Mouse (Mus musculus): Measurements from ENCODE around the gene Dtx4.

Gene Dtx4

DNA sequence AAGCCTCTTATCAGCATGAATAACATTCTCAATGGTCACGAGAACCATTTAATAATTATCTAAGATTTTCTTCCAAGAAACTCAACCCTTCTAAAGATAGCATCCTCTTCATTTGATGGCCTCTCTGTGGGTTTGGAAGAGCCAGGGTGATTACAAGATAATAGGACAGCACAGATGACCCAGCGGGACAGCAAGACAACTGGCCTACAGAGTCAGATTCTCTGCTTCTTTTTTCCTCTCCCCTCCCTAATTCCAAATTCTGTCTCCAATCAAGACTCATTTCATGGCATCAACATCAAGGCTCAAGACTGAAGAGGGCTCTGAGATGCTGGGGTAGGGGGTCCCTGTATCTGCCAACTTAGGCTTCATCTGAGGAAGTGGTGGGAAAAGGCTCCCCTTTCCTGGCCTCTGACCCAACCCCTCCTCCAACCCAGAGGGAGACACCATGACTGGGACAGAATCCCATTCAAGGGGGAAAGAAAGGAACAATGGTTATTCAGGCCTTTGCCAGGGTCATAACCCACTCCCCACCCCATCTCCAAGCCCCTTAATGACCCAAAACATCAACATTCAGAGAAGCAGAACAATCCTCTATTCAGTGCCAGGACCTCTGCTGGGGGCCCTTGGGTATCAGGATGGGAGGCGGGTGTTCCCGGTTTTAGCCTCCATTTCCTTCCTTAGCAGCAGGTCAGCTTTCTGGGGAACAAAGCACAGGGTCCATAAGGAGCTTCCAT, 7.6 kb downstream of the Dtx4 start:
- peak; percentile 84 for DNase-seq

DNA sequence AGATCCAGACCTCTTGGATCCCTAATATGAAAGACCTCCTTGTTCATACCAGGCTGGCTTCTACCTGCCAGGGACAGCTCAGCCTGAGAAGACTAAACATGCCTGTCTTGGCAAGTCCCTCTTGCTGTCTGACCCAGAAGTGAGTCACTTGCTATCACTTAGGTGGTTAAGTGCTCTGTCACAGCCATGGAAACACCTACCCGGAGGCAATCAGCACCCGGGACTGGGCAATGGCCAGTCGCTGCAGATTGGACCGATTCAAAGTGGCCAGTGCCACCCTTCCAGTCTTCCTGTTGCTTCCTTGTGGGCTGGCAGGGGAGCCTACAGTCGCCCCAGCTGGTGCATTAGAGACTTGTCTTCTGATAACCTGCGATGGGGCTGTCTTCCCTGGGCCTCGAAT, 9.6 kb downstream of the Dtx4 start:
- DNase-seq = peak; percentile 87

DNA sequence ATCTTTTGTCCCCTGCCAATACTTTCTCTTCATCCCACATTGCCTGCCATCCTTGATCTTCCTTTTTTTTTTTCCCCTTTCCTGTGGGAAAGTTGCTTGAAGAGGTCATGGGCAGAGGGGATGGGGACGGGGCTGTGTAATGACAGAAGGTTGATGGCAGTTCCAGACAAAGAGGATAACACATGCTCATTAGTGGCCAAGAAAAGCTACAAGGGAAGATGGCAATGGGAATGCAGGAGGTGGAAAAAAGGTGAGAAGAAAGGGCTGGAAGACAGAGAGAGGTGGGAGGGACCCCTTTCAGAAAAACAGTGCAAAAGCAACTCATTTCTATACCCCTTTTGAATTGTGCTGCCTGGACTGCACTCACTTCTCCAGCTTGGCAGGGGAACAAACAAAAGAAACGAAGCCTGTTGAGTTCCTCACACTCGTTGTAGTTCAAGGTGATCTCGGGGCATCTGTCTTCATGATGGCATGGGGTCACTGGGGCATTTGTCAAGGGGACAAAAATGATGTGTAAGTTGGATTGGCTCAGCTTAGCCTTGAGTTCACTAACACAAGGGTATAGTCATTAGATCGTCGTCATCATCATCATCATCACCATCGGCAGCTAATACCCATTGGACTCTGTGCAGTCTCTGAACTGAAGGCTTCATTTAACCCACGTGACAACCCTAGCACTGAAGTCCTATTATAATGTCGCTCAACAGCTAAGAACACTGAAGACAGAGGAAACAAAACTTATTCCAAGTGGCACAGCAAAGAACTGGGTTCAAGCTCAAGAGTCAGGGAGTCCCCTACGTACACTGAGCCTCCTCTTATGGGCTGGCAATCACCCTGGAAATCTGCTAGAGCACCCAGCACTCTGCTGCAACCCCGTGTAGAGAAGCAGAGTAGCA, 11.3 kb downstream of the Dtx4 start:
- DNase-seq = peak; percentile 73

DNA sequence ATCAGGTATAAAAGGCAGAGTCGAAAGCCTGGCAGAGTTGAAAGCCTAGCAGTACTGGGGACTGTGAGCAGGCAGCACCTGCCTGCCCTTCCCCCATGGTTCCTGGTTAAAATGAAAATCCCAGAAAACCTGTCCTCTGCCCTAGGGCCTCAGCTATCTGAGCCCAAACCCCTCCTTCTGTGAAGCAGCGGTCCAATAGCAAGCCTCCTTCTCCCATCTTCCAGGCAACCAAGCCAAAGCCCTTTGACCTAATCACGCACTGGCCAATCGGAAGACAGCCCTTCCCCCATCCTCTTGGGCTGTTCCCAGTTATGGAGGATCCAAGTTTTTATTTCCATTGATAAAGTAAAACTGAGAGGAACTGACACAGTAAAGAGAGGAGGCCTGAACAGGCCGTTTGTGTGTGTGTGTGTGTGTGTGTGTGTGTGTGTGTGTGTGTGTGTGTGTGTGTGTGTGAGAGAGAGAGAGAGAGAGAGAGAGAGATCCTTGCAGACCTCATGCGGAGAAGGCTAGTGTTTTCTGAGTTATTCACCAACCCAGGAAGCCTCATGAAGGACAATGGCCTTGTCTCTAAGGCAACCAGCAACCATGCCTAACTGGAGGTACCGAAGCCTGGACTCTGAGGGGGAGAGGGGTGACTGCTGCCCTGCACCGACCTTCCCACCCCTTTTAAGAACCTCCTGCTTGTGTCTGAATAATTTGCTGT, 12.1 kb downstream of the Dtx4 start:
- DNase-seq = peak; percentile 98

DNA sequence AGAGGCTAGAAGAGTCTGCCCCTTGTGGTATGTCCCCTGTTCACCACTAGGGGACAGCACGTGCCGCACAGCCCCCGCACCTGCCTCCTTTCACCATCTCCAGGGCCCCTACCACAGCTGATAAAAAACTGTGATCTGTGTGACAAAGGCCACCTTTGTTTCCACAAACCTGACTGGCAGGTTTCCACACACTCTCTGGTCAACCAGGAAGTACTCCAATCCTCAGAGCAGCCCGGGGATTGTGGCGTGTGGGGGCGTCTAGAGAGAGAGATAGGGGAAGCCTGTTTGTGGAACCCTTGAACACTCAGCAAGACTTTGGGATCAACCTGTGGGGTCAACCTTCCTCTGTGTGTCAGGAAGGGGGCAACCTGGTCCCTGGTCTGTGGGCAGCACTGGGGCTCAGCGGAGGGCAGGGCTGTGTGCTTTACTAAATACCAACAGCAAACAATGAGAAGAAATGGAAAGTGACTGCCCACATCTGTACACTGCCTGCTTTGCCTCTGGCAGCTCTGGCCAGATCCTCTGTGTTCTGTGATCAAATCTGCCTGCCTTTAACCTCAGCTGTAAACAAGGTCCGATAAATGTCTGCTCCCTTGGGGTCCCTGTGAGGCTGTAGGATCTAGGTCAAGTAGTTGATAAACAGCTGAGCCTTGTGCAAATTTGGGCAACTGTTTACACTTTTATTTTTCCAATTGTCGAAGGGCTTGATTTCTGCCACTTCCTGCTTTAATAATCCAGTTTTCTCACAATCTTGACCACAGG, 12.9 kb downstream of the Dtx4 start:
- peak; percentile 95 for DNase-seq

DNA sequence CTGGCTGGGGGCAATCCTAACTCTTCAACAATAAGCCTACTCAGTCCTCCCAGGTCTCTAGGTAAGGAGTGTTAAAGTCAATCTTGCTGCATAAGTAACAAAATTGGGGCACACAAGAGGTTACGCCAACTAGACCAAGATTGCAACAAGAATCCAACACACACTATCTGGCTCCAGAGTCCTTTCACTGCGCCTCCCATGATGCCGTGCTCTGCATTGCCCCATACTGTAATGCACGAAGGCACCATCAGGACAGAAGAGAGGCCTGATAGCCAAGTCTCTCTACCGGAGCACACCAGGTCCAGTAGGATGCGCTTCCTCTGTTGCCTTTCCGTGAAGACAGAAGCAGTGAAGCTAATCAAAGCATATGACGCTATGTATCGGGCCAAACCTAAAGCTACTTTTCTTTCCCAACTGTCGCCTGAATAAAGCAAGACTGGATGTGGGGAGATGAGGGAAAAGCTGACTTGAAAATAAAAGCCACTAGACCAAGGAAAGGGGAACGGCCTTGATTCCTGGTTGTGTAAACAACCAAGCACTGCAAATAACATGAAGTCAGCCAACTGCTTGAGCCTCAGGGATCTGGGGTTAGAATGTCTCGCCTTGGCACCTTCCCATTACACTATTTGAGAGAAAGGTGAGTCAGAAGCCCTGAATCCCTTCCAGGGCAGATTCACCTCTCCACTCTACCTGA, 13.6 kb downstream of the Dtx4 start:
- DNase-seq = peak; percentile 87

DNA sequence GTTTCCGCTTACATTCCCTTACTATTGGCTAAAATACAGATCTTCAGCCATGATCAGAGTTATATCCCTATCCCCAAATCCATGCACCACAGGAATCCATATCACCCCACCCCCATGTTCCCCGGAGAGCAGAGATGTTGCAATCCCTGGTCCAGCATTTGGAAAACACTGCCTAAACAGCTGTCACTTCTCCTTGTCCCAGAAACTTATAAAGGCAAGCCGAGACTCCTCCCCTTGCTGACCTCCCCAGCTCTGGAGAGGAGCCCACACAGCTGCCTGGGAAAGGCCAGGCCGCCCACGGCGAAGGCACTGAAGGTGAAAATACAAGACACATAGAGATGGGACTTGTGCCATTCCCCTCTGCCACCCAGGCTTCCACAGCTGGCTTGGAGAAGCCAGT, 14.4 kb downstream of the Dtx4 start:
- DNase-seq = peak; percentile 99

DNA sequence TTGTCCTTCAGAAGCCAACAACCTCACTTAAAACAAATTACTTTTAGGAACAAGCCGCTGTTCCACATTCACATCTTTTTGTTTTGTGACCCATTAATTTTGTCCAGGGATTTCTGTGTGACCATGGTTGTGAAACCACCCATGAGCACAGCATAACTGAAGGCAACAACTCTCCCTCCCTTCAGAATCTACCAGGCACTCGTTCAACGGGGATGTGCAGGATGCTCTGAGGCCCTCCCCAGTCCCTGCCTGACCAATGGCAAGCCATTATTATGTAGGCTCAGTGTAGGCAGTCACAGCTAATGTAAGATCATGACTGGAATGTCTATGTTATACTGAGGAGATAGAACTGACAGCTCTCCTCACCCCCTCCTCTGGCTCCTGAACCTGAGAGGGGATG, 15.6 kb downstream of the Dtx4 start:
- DNase-seq = peak; percentile 94

DNA sequence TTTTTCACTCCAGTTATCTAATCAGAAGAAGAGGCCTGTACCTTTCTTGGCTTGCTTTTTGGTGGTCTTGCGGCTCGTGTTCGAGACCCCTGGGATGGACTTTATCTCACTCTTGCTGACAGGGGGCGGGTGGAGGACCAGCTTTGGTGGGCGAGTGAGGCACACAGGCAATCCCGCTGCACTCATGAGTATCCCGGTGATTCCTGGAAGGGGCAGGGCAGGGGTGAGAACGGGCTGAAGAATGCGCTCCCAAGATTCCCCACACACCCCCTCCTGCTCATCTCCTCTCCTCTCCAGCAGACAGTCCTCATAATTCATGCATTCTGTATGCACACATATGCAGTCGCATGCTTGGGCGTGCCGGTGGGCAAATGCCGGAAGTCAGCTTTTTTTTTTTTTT, 16.0 kb downstream of the Dtx4 start:
- peak; percentile 86 for DNase-seq

DNA sequence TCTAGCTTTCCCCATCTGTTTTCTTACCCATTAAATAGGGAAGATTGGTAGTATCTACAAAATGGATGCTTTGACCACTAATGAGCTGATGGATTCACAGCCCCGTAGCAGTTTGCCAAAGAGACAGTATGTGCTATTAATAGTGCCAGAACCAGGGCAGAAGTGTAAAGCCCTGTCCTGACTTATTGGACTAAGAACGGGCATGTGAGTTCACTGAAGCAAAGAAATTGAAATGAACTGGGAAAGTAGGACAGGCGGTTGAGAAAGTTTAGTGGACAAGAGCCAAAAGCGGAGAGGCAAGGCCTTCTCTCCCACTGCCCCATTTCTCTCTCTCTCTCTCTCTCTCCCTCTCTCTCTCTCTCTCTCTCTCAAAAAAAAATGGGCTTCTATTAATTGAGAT, 17.0 kb downstream of the Dtx4 start:
- no peak for DNase-seq

DNA sequence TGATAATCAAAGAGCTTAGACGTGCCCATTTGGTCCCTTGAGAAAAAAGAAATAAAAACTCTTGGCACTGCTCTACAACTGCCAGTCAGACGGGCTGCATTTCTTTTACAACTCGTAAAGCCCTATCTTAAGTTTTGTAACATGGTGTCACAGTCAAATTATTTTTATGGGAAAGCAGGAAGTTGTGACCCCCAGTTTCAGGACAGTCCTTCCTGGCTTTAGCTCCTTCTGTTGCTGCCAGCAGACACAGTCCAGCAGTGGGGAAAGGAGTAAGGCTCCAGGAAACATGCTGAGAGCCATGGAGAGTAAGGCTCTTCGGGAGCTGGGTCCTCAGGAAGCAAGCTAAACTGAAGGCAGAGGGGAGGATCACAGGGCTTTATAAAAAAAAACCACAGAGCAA, 17.5 kb downstream of the Dtx4 start:
- DNase-seq = peak; percentile 97

DNA sequence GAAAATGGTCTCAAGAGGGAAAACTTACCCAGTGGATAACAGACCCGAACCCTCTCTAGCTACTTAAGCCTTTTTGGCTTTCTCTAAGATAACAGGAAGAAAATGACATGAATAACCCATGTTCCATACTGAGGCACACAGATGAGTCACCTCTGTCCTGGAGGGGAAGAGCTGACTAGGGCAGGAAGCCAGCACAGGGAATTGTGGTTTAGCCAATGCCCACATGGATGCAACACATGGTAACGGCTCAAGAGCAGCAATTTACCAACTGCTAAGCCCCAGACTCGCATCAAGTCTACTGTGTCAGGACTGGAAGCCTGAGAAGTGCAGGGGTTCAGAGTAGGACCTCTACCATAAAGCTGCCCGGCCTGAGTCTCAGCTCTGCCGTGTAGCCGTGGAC, 22.9 kb downstream of the Dtx4 start:
- DNase-seq = peak; percentile 46

DNA sequence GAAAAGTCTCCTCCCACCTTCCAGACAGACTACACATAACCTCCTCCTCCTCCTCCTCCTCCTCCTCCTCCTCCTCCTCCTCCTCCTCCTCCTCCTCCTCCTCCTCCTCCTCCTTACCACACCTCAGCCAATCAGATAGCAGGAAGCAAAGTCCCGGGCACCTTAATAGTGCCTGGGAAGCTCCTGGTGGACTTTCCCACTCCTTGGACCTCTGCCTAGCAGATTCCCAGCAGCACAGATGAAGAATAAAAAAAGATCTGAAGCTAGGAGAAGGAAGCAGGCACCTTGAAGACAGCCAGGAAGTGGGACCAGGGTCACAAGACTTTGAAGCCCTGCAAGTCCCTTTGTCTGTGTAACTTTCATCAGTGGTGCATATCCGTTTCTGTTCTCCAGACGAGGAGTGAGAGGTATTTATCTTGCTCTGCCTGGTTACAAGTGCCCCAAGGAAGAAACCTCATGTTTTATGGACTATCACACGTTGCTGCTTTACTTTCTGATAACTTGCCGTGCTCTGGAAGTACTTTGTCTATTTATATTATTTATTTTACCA, 24.5 kb downstream of the Dtx4 start:
- peak; percentile 87 for DNase-seq

DNA sequence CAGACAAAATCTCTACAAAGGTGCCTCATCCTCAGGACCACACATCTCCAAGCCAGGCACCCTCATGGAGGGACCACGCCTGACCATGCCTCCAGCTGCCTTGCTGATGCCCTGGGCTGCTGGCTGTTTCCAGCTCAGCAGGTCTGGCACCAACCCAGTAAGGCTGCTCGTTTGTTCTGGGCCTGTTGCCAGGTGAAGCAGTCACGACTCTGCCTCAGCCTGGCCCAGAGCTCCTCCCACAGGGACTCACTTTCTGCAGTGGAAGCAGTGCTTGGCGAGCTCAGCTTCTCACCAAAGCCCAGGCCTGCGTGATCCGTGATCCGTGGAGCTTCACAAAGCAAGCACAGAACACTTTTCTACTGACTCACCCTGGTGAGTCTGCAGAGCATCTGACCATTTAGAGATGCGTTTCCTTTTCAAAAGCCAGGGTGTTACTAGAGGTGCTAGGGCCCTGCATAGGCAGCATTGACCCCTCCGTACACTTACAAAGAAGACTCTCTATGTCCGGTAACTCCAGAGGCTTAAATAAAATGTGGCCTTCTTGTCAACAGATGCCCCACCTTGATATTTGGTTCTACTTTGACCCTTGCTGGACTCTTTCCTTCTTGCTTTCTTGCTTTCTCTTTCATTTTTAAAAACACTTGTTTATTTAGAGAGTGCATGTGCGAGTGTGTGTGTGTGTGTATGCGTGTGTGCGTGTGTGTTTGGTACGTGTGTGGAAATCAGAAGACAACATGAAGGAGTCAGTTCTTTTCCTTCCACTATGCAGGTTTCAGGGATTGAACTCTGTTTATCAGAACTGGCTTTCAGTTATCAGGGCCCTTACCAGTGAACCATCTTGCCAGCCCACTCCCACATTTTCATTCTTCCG, 25.6 kb downstream of the Dtx4 start:
- peak; percentile 99 for DNase-seq

DNA sequence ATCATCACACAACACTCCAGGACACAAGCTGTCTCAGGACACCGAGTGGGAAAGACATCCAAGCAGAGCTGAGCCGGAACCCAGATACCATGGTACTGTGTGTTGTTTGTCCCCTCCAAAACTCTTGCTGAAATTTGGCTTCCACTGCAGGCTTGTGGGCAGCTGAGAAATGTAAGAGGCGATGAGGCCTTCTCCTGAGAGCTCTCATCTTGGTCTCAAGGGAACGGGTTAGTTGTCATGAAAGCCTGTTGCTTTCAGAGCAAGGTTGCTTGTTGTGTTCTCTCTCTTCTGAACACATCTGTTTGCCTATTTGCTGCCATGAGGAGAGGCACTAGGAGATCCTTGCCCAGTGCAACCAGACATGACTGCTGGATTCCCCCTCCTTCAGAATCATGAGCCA, 27.3 kb downstream of the Dtx4 start:
- peak; percentile 89 for DNase-seq

DNA sequence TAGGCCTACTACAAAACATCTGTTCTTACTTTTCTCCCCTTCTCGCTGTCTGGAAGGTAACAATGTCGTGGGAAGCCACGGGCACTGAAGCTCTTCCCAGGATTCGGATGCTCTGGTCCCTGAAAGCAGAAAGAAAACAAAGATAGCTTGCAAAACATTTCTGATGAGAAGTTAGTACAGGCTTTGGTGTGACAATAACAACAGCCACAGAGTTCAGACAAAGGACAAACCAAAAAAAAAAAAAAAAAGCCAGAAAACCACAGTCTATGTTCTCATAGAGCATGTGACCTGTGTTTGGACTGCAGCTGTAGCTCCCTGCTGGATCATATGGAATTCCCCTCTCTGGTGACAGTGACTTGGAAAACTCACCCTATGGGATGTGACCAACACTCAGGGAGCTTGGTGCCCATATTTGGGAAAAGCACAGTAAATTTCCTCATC, 28.0 kb downstream of the Dtx4 start:
- peak; percentile 82 for DNase-seq

DNA sequence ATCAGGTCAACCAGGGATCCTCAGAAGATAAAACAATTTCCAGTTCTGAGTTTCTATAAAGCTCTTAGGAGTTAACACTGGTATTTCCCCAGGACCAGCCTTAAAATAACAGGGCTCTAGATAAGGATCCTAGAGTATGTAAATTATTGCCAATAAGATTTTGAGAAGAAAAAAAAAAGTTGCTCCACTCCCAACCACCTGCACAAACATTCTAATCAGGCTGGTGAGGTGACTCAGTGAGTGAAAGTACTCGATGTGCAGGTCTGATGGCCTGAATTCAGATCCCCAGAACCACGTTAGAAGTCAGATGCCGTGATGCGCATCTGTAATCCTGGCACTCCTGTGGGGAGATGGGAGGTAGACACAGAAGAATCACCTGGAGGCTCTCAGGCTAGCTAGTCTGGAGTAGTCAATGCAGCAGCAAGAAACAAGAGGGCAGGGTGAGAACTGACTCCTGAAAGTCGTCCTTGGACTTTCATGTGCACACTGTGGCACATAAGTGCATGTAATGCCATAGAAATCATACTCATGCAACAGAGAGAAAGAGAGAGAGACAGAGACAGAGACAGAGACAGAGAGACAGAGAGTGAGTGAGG, 28.8 kb downstream of the Dtx4 start:
- DNase-seq = peak; percentile 89

DNA sequence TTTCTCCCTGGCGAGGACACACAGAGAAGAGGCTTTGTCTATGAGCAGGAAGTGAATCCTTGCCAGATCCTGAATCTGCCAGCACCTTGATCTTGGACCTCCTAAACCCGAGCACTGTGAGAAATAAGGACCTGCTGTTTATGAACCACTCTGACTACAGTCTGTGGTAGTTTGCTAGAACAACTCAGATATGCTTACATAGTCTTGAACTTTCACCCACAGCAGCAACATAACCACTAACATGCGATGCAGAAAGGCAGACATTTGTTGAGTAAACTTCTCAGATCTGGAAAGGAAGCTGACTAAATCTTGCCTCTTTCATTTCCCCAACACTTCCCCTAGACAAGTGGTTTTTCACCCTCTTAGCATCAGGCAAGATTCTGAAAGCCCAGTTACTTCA, 29.4 kb downstream of the Dtx4 start:
- DNase-seq = peak; percentile 86

DNA sequence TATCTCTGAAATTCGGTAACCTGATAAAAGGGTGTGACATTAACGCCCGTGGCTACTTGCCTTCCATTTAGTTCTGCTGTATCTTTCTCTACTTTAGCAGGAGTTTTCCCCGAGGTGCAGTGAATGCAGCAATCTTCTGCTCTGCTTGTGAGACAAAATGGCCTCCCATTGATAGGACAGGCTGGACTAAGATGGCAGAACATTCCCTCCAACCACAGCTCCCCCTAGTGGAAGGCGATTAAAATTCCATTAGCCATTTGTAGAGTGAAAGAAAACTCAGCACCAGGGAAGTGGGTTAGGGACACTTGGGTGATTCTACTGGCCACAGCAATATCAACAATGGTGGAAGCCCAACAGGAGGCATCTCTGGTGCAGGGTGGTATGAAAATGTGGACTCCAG, 33.8 kb downstream of the Dtx4 start:
- peak; percentile 86 for DNase-seq

DNA sequence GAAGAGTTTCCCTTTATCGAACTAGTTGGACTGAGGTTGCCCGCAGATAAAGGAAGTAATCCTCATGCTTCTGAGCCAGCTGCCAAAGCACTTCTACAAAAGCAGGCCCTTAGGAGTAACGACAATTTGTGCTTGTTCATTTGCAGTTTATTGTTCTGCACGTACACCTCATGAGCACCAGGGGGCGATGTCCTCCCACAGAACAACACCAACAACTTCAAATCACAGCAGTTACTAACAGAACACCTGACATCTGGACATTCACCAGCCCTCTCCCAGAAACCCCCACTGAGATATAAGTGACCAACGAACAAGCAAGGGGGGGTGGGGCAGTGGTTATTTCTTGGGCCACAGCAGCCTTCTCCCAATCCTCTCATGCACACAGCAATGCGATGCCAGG, 35.0 kb downstream of the Dtx4 start:
- DNase-seq = peak; percentile 96

Measured in heart, adult 11 months (tissue).